Mouse (Mus musculus): ENCODE data around the gene Fmnl3.

DNA sequence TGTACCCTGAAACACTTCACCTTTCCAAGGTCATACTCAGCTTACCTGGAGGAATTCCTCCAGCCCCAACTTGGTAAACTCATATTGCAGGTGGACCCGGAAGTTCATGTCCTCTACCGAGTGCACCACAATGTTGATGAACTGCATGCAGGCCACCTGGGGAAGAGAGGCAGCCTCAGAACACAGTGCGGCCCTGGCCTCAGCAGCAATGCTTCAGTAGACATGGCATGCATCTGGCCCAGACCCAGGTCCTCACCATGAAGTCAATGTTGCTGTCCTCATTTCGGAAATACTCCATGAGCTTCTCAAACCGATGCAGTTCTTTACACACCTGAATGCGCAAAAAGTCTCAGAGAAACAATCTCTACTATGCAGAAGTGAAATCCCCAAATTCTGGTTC lies 44.7 kb downstream of the Fmnl3 start:
- TF ChIP-seq GATA1 (IDR thresholded peaks at IDR 0.05; ENCODE audit: low read length) = no peak
- TF ChIP-seq TAL1 (IDR thresholded peaks at IDR 0.05; ENCODE audit: low read length) = no peak

Data from erythroblast, embryonic 14.5 days (primary cell).